Mouse (Mus musculus) frontal cortex, adult 2 months (tissue): Measurements from ENCODE around the gene Cysltr2. TPM values are rescaled to one million over a fixed set of nuclear protein-coding genes. Genes with fewer than 3 reads are reported as not detected.

Experiments
- DNase-seq, 2 experiments: peaks; one replicate each; pipeline ENCODE4 v3.0.0; 2022; ENCODE audit warnings: low spot score in 1 of 2; ENCODE audit errors: extremely low spot score in 1 of 2
- polyA plus RNA-seq: library from polyadenylated mRNA; depleted of rRNA; stranded (reverse); fragments of >200 nt; gene quantifications from 2 replicates; pipeline ENCODE4 v1.2.3, GENCODE M21; 2012; rRNA removed

The Cysltr2 gene
- polyA plus RNA-seq, 1 experiment = 0.64 TPM

DNA sequence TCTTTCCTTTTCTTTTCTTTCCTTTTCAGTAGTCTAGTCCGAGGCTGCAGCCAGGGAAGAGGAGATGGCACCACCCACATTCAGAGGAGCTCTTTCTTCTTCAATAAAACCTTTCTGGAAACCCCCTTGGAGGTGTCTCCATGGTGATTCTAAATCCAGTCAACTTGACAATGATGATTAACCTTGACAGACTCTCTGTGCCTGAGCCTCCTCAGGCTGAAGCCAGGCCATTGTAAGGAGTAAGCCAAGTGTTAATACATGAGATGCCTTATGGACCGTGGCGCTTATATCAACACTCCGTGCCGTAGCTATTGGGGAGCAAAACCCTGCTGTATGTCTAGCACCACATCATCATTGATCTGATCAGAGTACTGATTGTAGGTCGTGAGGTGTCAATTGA is 50.8 kb downstream of the Cysltr2 start:
- no peak for DNase-seq

DNA sequence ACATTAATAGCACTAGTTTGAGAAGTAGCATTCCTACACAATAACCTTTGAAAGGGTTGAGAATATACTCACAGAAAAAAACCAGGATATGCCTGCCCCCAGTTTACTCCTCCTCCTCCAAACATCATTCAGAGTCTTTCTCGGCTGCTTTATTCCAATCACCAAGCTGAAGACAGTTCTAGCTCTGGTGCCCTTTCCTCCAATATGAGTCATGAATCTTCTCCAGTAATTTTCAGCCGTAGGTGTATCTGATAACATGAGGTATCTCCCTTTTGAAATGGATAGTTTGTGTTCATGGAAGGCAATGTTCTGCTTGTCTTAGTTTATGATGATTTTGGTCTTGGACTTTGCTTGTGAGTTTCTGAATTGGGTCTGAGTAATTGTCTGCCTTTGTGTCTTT is 62.9 kb downstream of the Cysltr2 start:
- DNase-seq = no peak

GRCm38 (mm10) chr14:72985113-72985512 is 63.8 kb downstream of the Cysltr2 start:
- no peak for DNase-seq

- peak; percentile 79 to 95 for DNase-seq
Observed at GRCm38 (mm10) chr14:72983456-72983855, 65.5 kb downstream of the Cysltr2 start.

GRCm38 (mm10) chr14:72982981-72983436 is 65.9 kb downstream of the Cysltr2 start:
- DNase-seq = peak in 1 of 2 experiments; percentile 46

GRCm38 (mm10) chr14:72980761-72981160 is 68.2 kb downstream of the Cysltr2 start:
- DNase-seq = no peak

GRCm38 (mm10) chr14:72980106-72980505 is 68.8 kb downstream of the Cysltr2 start:
- DNase-seq = no peak

- DNase-seq = no peak
Observed at GRCm38 (mm10) chr14:72976111-72976510, 72.8 kb downstream of the Cysltr2 start.

Other genes with a start within 250 kb of the Cysltr2 start
- 26.6 and 28.1 TPM in 2 replicates for gene Rcbtb2, start 73.9 kb upstream of the Cysltr2 start, polyA plus RNA-seq
- 3.3 and 3.9 TPM in 2 replicates for gene Lpar6, start 188.8 kb upstream of the Cysltr2 start, polyA plus RNA-seq